Mouse (Mus musculus): ENCODE measurements around the gene Gemin5. TPM values are rescaled to one million over a fixed set of nuclear protein-coding genes. Genes with fewer than 3 reads are reported as not detected.

Gene Gemin5
- polyA plus RNA-seq, 2 experiments, result 5.9 to 8.4 TPM

DNA sequence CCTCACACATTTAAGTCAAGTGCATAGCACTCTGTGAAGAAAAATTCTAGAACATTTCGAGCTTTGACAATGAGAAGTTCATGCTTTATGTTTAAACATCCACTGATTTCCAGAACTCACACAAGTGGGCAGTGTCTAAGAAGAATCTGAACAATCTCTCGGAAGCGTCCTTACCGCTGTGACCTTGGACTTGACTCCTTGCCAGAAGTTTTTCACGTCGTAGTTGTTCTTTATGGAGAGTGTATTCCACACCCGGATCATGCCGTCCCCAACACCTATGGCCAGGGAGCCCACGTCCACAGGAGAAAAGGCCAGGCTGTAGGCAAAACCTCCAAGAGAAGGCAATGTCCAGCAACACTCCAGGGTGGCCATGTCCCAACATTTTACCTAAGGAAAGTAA, 12.9 kb downstream of the Gemin5 start:
- 0 out of 4 replicates have a peak, but pooled peaks cover 0 to 2% of the 10 kb centered on the region in 2 experiments for H3K4me1 ChIP-seq (replicated peaks; ENCODE audit: control insufficient read depth in 2 of 2, insufficient read depth in 2 of 2, low read length in 1 of 2)
- TF ChIP-seq CTCF (IDR thresholded peaks at IDR 0.05; ENCODE audit: low read depth) (no peak), EP300 (IDR thresholded peaks at IDR 0.05; ENCODE audit: low read depth) (no peak)
- H3K36me3 ChIP-seq (replicated peaks; ENCODE audit: control insufficient read depth, insufficient read depth, low read depth), result peaks cover 38% of the 10 kb centered on the region
- H3K9me3 ChIP-seq (ENCODE audit: control insufficient read depth, low read length), result no peaks in the 10 kb centered on the region
- H3K4me3 ChIP-seq (ENCODE audit: insufficient read depth in 1 of 2, low read depth in 2 of 2, low read length in 2 of 2), result no peak overlapping the region
- ATAC-seq (ENCODE audit: insufficient read depth) (no peak), DNase-seq (ENCODE audit: low read depth in 3 of 3, low spot score in 3 of 3) (no peak)
- H3K27me3 ChIP-seq (ENCODE audit: control insufficient read depth, insufficient read depth, low read length), result no peaks in the 10 kb centered on the region
- H3K4me2 ChIP-seq (ENCODE audit: low read depth), result no peak overlapping the region
- WGBS (ENCODE audit: insufficient replicate concordance), result 82% methylated on average over 9 of the region's 9 CpGs
- no peak overlapping the region for H3K9ac ChIP-seq (replicated peaks)
- no peak overlapping the region for H3K27ac ChIP-seq

DNA sequence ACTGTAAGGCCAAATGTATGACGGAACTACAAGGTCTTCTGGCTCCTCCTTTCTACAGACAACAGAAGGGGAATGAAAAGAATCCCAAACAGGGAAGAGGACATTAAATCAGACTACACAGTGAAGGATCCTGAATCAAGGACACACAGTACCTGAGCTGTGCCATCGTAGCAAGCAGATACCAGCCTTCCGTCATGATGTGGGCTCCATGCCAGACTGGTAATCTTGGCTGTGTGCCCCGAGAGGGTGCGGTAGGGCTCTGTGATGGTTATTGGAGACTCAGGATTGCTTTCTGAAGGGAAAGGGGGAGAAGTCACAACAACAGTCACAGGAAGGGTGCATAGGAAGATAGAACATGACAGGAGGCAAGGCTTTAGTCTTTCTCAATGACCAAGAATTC, 22.1 kb downstream of the Gemin5 start:
- no peak overlapping the region for H3K27ac ChIP-seq
- no peaks in the 10 kb centered on the region for H3K27me3 ChIP-seq (ENCODE audit: control insufficient read depth, insufficient read depth, low read length)
- H3K4me1 ChIP-seq (replicated peaks; ENCODE audit: control insufficient read depth in 2 of 2, insufficient read depth in 2 of 2, low read length in 1 of 2), result no peaks in the 10 kb centered on the region
- H3K9me3 ChIP-seq (ENCODE audit: control insufficient read depth, low read length), result no peaks in the 10 kb centered on the region
- no peak overlapping the region for H3K4me3 ChIP-seq (ENCODE audit: insufficient read depth in 1 of 2, low read depth in 2 of 2, low read length in 2 of 2)
- DNase-seq (ENCODE audit: low read depth in 3 of 3, low spot score in 3 of 3) (no peak), ATAC-seq (ENCODE audit: insufficient read depth) (no peak)
- H3K36me3 ChIP-seq (replicated peaks; ENCODE audit: control insufficient read depth, insufficient read depth, low read depth), result peaks cover 38% of the 10 kb centered on the region
- TF ChIP-seq EP300 (IDR thresholded peaks at IDR 0.05; ENCODE audit: low read depth), result no peak
- TF ChIP-seq CTCF (IDR thresholded peaks at IDR 0.05; ENCODE audit: low read depth), result no peak
- WGBS (ENCODE audit: insufficient replicate concordance), result 83% methylated on average over 5 of the region's 5 CpGs
- H3K9ac ChIP-seq (replicated peaks), result no peak overlapping the region
- no peak overlapping the region for H3K4me2 ChIP-seq (ENCODE audit: low read depth)

DNA sequence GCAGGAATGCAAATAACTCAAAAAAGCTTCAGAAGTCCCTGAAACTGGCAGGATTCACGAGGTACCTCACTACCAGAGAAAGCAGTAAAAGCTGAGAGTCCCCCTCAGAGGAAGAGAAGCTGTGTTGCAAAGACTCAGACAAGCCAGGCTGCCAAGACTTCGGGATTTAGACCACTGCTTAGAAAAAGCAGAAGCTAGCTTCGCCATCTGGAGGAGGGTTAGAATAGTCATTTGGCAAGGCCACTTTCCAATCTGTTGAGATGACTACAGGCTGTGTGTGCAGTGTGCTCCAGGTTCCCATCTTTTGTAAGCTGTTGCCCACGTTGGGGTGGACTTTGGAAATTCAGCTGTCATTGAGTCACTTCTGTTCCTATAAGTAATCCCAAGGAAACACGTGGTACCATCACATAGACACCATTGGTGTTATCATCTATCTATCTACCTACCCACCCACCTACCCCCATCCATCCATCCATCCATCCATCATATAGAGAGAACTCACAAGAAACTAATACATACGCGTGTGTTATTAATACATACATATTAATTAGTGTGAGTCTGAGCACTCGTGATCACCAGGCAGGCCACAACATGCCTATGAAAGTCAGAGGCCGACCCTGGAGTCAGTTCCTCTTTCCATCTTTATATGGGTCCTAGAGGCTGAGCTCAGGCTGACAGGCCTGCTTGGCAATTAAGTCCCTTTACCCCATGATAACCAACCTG, 24.5 kb downstream of the Gemin5 start:
- 71% methylated on average over 9 of the region's 9 CpGs for WGBS (ENCODE audit: insufficient replicate concordance)
- H3K4me3 ChIP-seq (ENCODE audit: insufficient read depth in 1 of 2, low read depth in 2 of 2, low read length in 2 of 2), result no peak overlapping the region
- no peak for DNase-seq (ENCODE audit: low read depth in 3 of 3, low spot score in 3 of 3)
- H3K4me2 ChIP-seq (ENCODE audit: low read depth), result no peak overlapping the region
- TF ChIP-seq EP300 (IDR thresholded peaks at IDR 0.05; ENCODE audit: low read depth), result no peak
- no peak for TF ChIP-seq CTCF (IDR thresholded peaks at IDR 0.05; ENCODE audit: low read depth)
- no peaks in the 10 kb centered on the region for H3K4me1 ChIP-seq (replicated peaks; ENCODE audit: control insufficient read depth in 2 of 2, insufficient read depth in 2 of 2, low read length in 1 of 2)
- no peaks in the 10 kb centered on the region for H3K9me3 ChIP-seq (ENCODE audit: control insufficient read depth, low read length)
- no peaks in the 10 kb centered on the region for H3K27me3 ChIP-seq (ENCODE audit: control insufficient read depth, insufficient read depth, low read length)
- ATAC-seq (ENCODE audit: insufficient read depth), result no peak
- H3K36me3 ChIP-seq (replicated peaks; ENCODE audit: control insufficient read depth, insufficient read depth, low read depth), result peaks cover 45% of the 10 kb centered on the region
- H3K27ac ChIP-seq, result no peak overlapping the region
- H3K9ac ChIP-seq (replicated peaks), result no peak overlapping the region

DNA sequence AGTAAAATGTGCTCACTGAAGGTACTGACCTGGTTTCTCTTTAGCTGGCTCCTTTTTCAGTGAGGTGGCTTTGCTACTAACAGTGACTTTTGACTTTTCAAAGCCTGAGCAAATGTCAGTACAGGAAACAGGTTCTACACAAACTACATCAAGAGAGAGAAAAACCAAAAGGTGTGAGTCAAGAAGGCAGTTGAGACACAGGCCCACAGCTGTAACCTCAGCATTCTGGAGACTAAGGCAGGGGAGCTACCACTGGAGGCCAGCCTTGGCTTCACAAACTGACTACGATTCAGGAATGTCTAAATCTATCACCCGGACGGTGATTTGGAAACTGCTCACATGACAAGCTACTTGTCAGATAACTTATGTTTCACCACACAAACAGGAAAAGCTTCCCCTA, 28.9 kb downstream of the Gemin5 start:
- TF ChIP-seq CTCF (IDR thresholded peaks at IDR 0.05; ENCODE audit: low read depth) (no peak), EP300 (IDR thresholded peaks at IDR 0.05; ENCODE audit: low read depth) (no peak)
- Histone ChIP-seq H3K9me3 (ENCODE audit: control insufficient read depth, low read length) (no peaks in the 10 kb centered on the region), H3K4me3 (ENCODE audit: insufficient read depth in 1 of 2, low read depth in 2 of 2, low read length in 2 of 2) (no peak overlapping the region), H3K27ac (no peak overlapping the region), H3K27me3 (ENCODE audit: control insufficient read depth, insufficient read depth, low read length) (no peaks in the 10 kb centered on the region), H3K36me3 (replicated peaks; ENCODE audit: control insufficient read depth, insufficient read depth, low read depth) (peaks cover 54% of the 10 kb centered on the region), H3K9ac (replicated peaks) (no peak overlapping the region), H3K4me2 (ENCODE audit: low read depth) (no peak overlapping the region), H3K4me1 (replicated peaks; ENCODE audit: control insufficient read depth in 2 of 2, insufficient read depth in 2 of 2, low read length in 1 of 2) (no peaks in the 10 kb centered on the region)
- ATAC-seq (ENCODE audit: insufficient read depth) (no peak), DNase-seq (ENCODE audit: low read depth in 3 of 3, low spot score in 3 of 3) (no peak)
- WGBS (ENCODE audit: insufficient replicate concordance), result 74% methylated on average over 3 of the region's 3 CpGs

GRCm38 (mm10) chr11:58138821-58139220, 29.5 kb downstream of the Gemin5 start:
- Histone ChIP-seq H3K4me1 (replicated peaks; ENCODE audit: control insufficient read depth in 2 of 2, insufficient read depth in 2 of 2, low read length in 1 of 2) (no peaks in the 10 kb centered on the region), H3K9me3 (ENCODE audit: control insufficient read depth, low read length) (no peaks in the 10 kb centered on the region), H3K9ac (replicated peaks) (no peak overlapping the region), H3K36me3 (replicated peaks; ENCODE audit: control insufficient read depth, insufficient read depth, low read depth) (peaks cover 55% of the 10 kb centered on the region), H3K4me2 (ENCODE audit: low read depth) (no peak overlapping the region), H3K27ac (no peak overlapping the region), H3K4me3 (ENCODE audit: insufficient read depth in 1 of 2, low read depth in 2 of 2, low read length in 2 of 2) (no peak overlapping the region), H3K27me3 (ENCODE audit: control insufficient read depth, insufficient read depth, low read length) (no peaks in the 10 kb centered on the region)
- no peak for ATAC-seq (ENCODE audit: insufficient read depth)
- DNase-seq (ENCODE audit: low read depth in 3 of 3, low spot score in 3 of 3), result no peak
- TF ChIP-seq EP300 (IDR thresholded peaks at IDR 0.05; ENCODE audit: low read depth) (no peak), CTCF (IDR thresholded peaks at IDR 0.05; ENCODE audit: low read depth) (no peak)
- 74% methylated on average over 11 of the region's 11 CpGs for WGBS (ENCODE audit: insufficient replicate concordance)
